Mouse (Mus musculus) hindbrain, postnatal 0 days (tissue): ENCODE results near the gene Unc5b. TPM values are rescaled to one million over a fixed set of nuclear protein-coding genes. Genes with fewer than 3 reads are reported as not detected.

Experiments
- ATAC-seq: fragments of 200-750 bp; cut with Nextera tagmentation; 2 replicates; pipeline ENCODE4 v1.8.0; 2017; ENCODE audit warnings: mild to moderate bottlenecking, moderate TSS enrichment, moderate library complexity
- DNase-seq: peaks from one replicate; pipeline ENCODE4 v3.0.0-alpha.2; 2015; ENCODE audit warnings: low spot score
- H3K27ac ChIP-seq: fragments of 300-500 bp; sonication (generic); 2 replicates; pipeline ENCODE4 v1.5.1; 2014; ENCODE audit warnings: mild to moderate bottlenecking
- H3K27me3 ChIP-seq: fragments of 300-500 bp; sonication (generic); 2 replicates; pipeline ENCODE4 v1.6.1; 2014; ENCODE audit warnings: low read length, mixed read lengths; ENCODE audit not compliant: insufficient read depth
- H3K36me3 ChIP-seq: fragments of 300-500 bp; sonication (generic); 2 replicates; pipeline ENCODE4 v1.6.1; 2014; ENCODE audit warnings: low read length, mixed read lengths; ENCODE audit not compliant: insufficient read depth
- H3K4me1 ChIP-seq: fragments of 300-500 bp; sonication (generic); 2 replicates; pipeline ENCODE4 v1.6.1; 2014; ENCODE audit warnings: antibody characterized with exemption, low read length, mixed read lengths; ENCODE audit not compliant: insufficient read depth
- H3K4me2 ChIP-seq: fragments of 300-500 bp; sonication (generic); 2 replicates; pipeline ENCODE4 v1.6.1; 2014; ENCODE audit warnings: low read depth, mild to moderate bottlenecking, low read length, moderate library complexity, mixed read lengths
- H3K4me3 ChIP-seq: fragments of 300-500 bp; sonication (generic); 2 replicates; pipeline ENCODE4 v1.5.1; 2014; ENCODE audit warnings: low read length
- H3K9ac ChIP-seq: fragments of 300-500 bp; sonication (generic); replicated peaks from 2 replicates; pipeline ENCODE4 v1.6.1; 2014; ENCODE audit warnings: mild to moderate bottlenecking, low read length, moderate library complexity, mixed read lengths
- H3K9me3 ChIP-seq: fragments of 300-500 bp; sonication (generic); 2 replicates; pipeline ENCODE4 v1.6.1; 2016; ENCODE audit warnings: low read length, mixed read lengths
- CTCF ChIP-seq: IDR thresholded peaks from 2 replicates; pipeline ENCODE4 v1.5.1; 2016; ENCODE audit warnings: antibody characterized with exemption, control low read depth, low read depth
- WGBS: fragments of 180-500 bp; shearing (Covaris S2); extraction: QIAGEN DNeasy Blood & Tissue Kit; methylation state at CpG from one replicate; pipeline ENCODE4 v1.1.7; 2014; 5-methylcytosine and 5-hydroxymethylcytosine counted together
- polyA plus RNA-seq: library from polyadenylated mRNA; unstranded; fragments of >200 nt; fragmentation: Nextera tagmentation; extraction: Ambion mirVana; gene quantifications from 2 replicates; pipeline ENCODE4 v1.2.1, GENCODE M21; 2015
- total RNA-seq: library from RNA; depleted of rRNA; stranded (reverse); fragments of >200 nt; gene quantifications from 2 replicates; pipeline ENCODE4 v1.2.3, GENCODE M21; 2014

Unc5b gene
- total and polyA plus RNA-seq, 2 experiments from 2014 or later = 1.8 to 27.3 TPM

DNA sequence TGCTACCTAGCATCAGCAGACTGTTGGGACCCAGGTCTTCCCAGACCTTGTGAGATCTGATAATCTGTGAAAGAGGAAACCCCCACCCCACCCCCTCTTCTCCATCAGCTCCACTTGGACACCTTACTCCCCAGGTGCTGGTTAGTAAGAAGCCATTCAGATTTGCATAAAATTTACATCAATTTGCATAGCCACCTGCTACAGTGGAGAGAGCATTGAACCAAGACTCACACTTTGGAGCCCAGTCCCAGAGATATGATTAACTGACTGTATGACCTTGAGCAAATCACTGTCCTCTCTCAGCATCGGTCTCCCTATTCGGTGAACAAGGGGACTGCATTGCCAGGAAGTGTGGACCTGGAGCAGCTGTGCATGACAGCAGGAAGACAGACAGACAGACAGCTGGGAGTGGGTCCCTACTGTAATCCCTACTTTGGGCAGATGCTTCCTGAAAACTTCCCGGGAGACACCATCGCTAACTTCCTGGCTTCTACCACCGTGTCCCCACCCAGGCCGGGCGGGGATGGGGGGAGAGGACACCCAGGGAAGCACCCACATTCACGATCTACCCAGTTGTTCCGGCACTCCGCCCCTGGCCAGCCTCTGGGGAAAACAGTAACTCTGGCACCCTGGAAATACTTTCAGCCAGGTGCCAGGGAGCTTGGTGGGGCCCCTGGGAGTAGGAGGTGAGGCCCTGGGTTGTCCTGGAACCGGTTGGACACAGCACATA, 30.0 kb downstream of the Unc5b start:
- no peak overlapping the region for H3K4me3 ChIP-seq
- DNase-seq = no peak
- no peak; the same call in 1 of the 2 replicates for ATAC-seq
- no peak overlapping the region for H3K4me2 ChIP-seq
- peaks cover 8% of the 10 kb centered on the region; the same call in 1 of the 2 replicates for H3K4me1 ChIP-seq
- no peaks in the 10 kb centered on the region for H3K36me3 ChIP-seq
- no peak overlapping the region for H3K27ac ChIP-seq
- H3K9me3 ChIP-seq = no peaks in the 10 kb centered on the region
- no peaks in the 10 kb centered on the region for H3K27me3 ChIP-seq
- 40% methylated on average over 11 of the region's 11 CpGs for WGBS
- no peak for TF ChIP-seq CTCF
- no peak overlapping the region for H3K9ac ChIP-seq

DNA sequence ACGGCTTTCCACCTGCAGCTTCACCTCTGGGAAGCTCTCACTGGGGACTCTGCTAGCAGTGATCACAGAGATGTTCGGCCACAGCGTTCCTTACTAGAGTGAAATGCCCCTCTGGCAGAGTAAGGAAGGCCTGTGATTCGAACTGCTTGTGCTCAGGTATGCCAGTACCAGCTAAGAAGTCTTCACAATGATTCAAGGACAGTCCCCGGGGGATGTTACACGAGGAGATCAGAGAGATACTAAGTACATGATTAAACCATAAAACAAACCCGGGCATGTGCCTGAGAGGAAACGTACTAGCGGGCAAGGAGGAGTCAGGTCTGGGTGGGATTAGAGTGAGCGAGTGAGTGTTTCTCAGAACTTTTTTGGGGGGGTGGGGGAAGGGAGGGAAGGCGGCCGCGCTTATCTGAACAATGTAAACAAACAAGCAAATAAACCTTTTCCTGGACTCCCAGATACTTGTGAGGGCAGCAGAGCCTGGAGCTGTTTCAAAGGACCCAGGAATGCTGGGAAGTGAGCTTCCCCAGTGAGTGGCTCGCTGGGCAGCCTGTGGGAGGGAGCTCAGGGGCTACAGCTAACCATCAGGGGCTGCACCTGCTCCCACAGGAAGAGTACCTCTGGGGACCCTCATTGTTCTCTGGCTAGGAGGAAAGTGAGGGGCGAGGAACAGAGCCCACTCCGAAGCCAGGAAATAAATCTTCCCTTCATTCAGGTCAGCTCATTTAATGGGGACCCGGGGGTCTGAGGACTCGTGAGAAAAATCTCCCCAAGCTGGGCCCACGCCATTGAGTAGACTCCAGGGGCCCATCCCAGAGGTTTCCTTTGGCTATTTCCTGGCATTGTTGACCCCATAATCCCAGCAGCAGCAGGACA, 30.9 kb downstream of the Unc5b start:
- H3K4me1 ChIP-seq = peaks cover 8% of the 10 kb centered on the region; the same call in 1 of the 2 replicates
- no peaks in the 10 kb centered on the region for H3K27me3 ChIP-seq
- H3K9ac ChIP-seq = no peak overlapping the region
- H3K9me3 ChIP-seq = no peaks in the 10 kb centered on the region
- ATAC-seq (no peak), DNase-seq (no peak)
- H3K4me3 ChIP-seq = no peak overlapping the region
- H3K27ac ChIP-seq = no peak overlapping the region
- no peaks in the 10 kb centered on the region for H3K36me3 ChIP-seq
- no peak overlapping the region for H3K4me2 ChIP-seq
- TF ChIP-seq CTCF = no peak
- 29% methylated on average over 19 of the region's 19 CpGs for WGBS

DNA sequence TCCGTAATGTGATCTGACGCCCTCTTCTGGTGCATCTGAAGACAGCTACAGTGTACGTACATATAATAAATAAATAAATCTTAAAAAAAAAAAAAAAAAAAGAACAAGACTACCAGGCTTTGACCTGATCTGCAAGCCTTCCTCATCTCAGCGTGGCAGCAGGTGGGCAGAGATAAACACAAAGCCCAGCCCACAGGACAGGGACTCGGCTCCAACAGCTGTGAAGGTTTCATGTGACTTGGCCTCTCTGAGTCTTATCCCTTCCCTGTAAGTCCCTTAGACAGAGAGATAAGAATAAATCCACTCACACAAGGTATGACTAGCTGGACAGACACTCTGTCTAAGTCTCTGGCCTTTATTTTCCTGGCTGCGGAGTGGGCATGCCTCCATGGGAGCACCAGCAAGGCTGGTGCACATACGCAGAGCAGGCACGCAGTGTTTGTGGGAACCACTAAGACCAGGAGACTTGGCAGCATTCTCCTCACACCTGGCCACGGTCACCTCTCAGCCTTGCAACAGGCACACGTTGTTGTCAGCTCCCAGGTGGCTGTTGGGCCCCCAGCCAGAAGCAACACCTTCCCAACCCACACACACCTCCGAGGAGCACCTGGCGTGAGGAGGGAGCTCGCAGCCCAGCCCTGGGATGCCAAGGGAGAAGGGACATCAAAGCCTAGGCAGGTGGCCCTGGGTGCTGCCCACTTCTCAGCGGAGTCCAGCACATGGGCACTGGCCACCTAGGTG, 33.5 kb downstream of the Unc5b start:
- peaks cover 3% of the 10 kb centered on the region; the same call in 1 of the 2 replicates for H3K4me1 ChIP-seq
- ATAC-seq (no peak), DNase-seq (no peak)
- H3K27me3 ChIP-seq = no peaks in the 10 kb centered on the region
- H3K27ac ChIP-seq = no peak overlapping the region
- no peaks in the 10 kb centered on the region for H3K9me3 ChIP-seq
- H3K36me3 ChIP-seq = no peaks in the 10 kb centered on the region
- TF ChIP-seq CTCF = no peak
- H3K4me3 ChIP-seq = no peak overlapping the region
- WGBS = 85% methylated on average over 14 of the region's 14 CpGs
- H3K4me2 ChIP-seq = no peak overlapping the region
- H3K9ac ChIP-seq = no peak overlapping the region

DNA sequence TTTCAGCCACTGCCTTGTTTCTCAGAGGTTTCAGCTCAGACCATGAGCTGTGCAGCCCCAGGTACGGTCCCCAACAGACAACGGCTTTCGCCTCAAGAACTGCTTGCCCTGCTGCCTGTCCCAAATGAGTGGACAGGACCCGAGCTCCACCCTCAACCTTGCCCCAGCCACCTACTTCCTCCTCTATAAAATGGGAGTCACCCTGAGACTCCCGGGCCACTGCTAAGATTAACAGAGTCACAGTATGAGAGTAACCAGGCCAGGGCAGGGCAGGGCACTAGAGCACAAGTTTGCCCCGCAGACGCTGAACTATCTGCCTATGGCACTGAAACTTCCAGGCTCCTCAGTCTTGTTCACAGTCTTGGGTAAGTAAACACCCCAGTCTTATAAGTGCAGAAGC, 34.9 kb downstream of the Unc5b start:
- WGBS = 82% methylated on average over 7 of the region's 7 CpGs
- no peaks in the 10 kb centered on the region for H3K36me3 ChIP-seq
- no peak overlapping the region for H3K4me3 ChIP-seq
- H3K27ac ChIP-seq = no peak overlapping the region
- H3K4me1 ChIP-seq = peaks cover 3% of the 10 kb centered on the region; the same call in 1 of the 2 replicates
- peaks cover 4% of the 10 kb centered on the region; the same call in 1 of the 2 replicates for H3K27me3 ChIP-seq
- no peak overlapping the region for H3K4me2 ChIP-seq
- H3K9me3 ChIP-seq = no peaks in the 10 kb centered on the region
- DNase-seq (no peak), ATAC-seq (no peak)
- no peak for TF ChIP-seq CTCF
- H3K9ac ChIP-seq = no peak overlapping the region

DNA sequence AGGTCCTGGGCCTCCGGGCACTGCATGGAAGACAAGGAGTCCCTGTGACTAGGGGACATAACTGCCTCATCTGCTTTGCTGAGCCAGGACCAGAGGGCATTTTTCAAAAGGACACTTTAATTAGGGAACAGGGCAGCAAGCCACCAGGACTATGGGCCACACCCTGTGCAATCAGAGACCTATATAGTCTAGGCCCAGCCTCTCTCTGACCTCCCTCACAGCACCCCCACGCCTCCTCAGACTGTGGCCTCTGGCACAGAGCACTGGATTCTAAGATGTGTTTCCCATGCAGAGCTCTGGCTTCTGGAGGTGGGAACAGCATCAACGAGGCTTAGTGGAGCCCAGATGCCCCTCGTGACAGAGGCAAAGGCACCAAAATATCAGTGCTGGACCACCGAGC, 35.4 kb downstream of the Unc5b start:
- no peak overlapping the region for H3K27ac ChIP-seq
- H3K27me3 ChIP-seq = peaks cover 4% of the 10 kb centered on the region; the same call in 1 of the 2 replicates
- no peaks in the 10 kb centered on the region for H3K36me3 ChIP-seq
- peaks cover 3% of the 10 kb centered on the region; the same call in 1 of the 2 replicates for H3K4me1 ChIP-seq
- no peak overlapping the region for H3K9ac ChIP-seq
- H3K4me2 ChIP-seq = no peak overlapping the region
- ATAC-seq = no peak
- WGBS = 74% methylated on average over 5 of the region's 5 CpGs
- H3K4me3 ChIP-seq = no peak overlapping the region
- no peak for TF ChIP-seq CTCF
- H3K9me3 ChIP-seq = no peaks in the 10 kb centered on the region
- no peak for DNase-seq

DNA sequence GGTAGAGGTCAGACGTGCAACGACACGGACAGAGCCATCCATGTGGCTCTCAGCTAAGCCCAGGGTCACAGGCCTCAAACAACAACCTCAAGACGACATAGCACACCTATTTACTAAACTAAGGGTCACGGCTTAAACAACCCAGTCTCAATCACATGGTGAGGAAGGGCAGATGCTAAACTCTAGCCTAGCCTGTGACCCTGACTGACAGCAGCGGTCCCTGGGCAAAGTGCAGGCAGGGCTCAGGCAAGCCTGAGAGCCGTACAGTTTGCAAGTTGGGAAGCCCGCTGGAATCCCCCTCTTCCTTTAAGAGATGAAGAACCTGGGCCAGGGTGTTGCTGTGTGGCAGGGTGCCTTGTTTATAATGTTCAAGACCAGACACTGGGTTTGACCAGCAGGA, 36.6 kb downstream of the Unc5b start:
- Histone ChIP-seq H3K27ac (no peak overlapping the region), H3K27me3 (peaks cover 4% of the 10 kb centered on the region; the same call in 1 of the 2 replicates), H3K9me3 (no peaks in the 10 kb centered on the region), H3K4me1 (no peaks in the 10 kb centered on the region), H3K4me3 (no peak overlapping the region), H3K9ac (no peak overlapping the region), H3K4me2 (no peak overlapping the region), H3K36me3 (no peaks in the 10 kb centered on the region)
- no peak for TF ChIP-seq CTCF
- WGBS = 66% methylated on average over 8 of the region's 8 CpGs
- DNase-seq = no peak
- ATAC-seq = no peak
